Mouse (Mus musculus): ENCODE data around the gene Upk1b.
"Not testable (repeated sequence)": the region's sequence is repeated elsewhere in the genome, so short reads cannot be mapped to it uniquely, and the experiment has no call there.

The Upk1b gene

DNA sequence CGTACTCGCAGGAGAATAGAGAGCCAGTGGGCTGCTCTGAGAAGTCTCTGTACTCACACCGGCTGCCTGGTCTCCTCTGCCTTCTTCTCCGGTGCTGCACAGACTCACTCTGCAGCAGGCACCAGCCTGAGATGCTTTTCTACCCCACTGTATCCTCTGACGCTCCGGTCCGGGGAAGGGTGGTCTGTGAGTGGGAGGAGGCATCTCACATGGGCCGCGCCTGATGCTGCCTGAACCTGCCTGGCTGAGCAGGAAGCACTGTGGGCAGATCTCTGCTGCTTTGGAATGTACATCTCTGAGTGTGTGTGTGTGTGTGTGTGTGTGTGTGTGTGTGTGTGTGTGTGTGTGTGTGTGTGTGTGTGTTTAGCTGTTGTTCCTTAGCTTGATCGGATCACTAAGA, at the start of gene Upk1b:
Upk1b (minus strand) TSS at position 238 of the 400 bp plus-strand sequence.
- no peak for DNase-seq

- DNase-seq = no peak
Observed at GRCm38 (mm10) chr16:38828649-38829048, 28.5 kb upstream of the Upk1b start, which contains the start of gene 4930435E12Rik. 4930435E12Rik (minus strand) TSS chr16:38828749.

DNA sequence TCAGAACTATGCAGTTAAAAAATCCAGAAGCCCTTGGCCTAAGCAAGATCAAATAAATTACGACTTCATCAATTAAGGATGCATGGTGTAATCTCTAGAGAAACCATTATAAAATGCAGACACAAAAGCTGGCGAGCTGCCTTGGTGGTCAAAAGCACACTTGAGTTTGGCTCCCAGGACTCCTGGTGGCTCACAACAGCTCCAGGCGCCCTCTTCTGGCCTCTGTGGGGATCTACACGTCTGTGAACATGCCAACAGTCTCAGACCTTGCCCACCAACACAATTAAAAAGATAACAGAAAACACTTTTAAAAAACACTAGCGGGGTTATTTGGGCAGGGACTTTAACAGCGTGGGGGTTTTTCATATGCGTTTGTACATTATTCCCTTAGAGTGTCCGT, 12.4 kb upstream of the Upk1b start:
- peak; percentile 86 for DNase-seq

- no peak for DNase-seq
Observed at GRCm38 (mm10) chr16:38810196-38810595, 10.1 kb upstream of the Upk1b start.

- DNase-seq = not testable (repeated sequence)
Observed at GRCm38 (mm10) chr16:38807796-38808195, 7.7 kb upstream of the Upk1b start.

- no peak for DNase-seq
Observed at GRCm38 (mm10) chr16:38798957-38799450, 1.1 kb downstream of the Upk1b start.

DNA sequence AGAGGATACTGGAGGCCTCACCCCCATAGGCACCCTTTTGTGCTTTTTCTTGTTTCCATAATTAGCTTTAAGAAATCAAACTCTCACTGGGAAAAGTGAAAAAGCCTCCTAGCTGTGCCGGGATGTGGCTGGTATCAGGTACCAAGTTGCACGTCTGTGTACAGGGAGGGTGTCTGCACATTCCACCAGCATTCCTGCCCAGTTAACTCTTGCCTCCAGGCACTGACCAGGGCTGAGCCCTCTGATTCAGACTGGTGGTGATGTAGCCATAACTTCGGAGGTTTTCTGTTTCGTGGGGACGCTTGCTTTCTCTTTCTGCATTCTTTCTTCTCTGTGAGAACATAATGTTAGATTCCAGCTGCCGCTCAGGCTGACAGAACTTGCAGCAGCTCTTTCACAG, 7.0 kb downstream of the Upk1b start:
- DNase-seq = no peak

DNA sequence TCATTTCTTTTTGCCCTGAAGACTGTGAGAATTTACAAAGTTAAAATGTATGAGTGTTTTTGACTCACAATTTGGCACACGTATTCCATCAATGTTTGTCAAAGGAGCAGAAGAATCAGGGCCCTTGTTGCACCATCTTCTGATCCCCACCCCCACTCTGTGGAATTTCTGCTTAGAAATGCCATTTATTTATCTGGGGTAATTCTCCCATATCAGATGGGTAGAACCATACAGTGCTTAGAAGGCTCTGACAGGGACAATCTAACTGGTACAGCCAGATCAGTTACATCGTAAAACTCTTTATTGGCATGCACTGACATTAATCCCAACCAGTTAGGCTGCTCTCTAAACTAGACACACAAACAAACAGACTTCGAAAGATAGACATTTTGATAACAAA, 10.2 kb downstream of the Upk1b start:
- DNase-seq = no peak

- DNase-seq = no peak
Observed at GRCm38 (mm10) chr16:38789016-38789415, 11.1 kb downstream of the Upk1b start.

- DNase-seq = no peak
Observed at GRCm38 (mm10) chr16:38785301-38785700, 14.8 kb downstream of the Upk1b start.

DNA sequence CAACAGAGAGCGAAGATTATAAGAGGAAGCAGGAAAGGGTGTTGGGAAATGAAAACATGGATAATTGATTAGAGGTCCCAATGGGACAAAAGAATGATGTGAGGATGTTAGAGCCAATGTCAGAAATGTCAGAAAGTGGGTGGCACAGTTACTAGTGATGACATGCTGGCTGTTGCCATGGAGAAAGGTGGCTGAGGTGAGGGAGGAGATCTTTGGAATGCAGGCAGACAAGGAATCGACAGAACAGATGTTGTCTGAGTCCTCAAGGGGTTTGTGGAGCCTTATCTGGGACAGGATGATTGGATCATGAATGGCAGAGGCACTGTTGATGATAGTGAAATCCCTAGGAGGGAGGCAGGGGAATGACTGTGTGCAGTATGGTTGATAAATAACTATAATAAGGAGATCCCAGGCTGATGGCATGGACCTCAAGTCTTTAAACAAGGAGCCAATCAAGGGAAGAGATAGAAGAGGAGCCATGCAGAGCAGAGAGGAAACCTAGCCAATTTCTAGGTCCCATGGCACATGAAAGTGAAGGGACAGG, 17.5 kb downstream of the Upk1b start:
- no peak for DNase-seq

GRCm38 (mm10) chr16:38781946-38782345, 18.2 kb downstream of the Upk1b start:
- no peak for DNase-seq

- DNase-seq = no peak
Observed at GRCm38 (mm10) chr16:38780960-38781572, 19.1 kb downstream of the Upk1b start.

- DNase-seq = no peak
Observed at GRCm38 (mm10) chr16:38776342-38776741, 23.8 kb downstream of the Upk1b start.

DNA sequence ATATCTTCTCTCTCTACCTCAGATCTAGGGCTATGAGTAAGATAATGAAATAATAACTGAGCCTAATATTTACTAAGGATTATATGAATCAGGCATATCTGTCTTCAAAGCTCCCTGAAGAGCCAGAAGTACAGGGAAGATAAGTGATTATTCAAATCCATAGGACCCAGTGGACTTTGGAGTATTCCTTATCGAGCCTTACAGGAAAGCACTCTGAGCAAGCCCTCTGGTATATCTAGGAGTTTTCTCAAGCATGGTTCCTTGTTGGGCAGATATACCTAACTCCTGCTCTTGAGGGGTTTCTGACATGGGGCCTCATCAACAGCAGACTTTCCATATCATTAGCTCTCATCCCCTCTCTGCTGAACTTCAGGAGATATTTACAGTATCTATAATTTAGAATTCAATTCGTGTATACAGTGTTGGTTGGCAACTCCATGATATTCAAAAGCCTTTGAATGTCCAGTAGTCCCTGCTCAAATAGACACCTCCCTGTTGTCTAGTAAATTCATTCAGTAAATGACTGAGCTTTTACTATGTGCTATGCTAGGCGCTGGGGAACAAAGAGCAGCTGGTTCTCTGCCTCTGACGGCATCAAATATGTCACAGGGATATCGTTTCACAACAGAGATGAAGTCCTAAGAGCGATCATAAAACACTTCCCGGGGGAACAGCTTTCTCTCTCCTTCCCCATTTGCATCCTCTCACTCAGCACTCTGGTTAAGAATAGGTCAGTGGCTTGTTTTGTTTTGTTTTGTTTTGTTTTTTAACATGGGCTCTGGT, 25.0 kb downstream of the Upk1b start:
- peak; percentile 62 for DNase-seq

- peak; percentile 26 for DNase-seq
Observed at GRCm38 (mm10) chr16:38772906-38773496, 27.1 kb downstream of the Upk1b start.

DNA sequence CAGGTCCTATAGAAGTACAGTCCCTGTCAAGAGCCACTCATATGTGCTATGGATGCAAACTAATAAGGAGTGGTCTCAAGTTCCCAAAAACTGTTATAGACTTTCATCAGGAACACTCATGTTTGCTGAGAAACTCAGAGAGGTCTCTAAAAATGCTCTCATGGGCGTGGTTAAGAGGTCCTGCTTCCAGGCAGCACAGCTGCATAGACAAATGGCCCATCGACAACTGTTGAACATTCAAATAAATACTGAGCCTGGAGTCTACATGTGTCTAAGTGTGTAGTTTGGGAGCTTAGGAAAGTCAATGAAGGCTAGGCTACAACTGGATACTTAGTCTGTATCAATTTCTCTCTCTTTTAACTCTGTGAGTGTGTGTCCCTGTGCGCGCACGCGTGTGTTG, 29.0 kb downstream of the Upk1b start:
- DNase-seq = no peak

DNA sequence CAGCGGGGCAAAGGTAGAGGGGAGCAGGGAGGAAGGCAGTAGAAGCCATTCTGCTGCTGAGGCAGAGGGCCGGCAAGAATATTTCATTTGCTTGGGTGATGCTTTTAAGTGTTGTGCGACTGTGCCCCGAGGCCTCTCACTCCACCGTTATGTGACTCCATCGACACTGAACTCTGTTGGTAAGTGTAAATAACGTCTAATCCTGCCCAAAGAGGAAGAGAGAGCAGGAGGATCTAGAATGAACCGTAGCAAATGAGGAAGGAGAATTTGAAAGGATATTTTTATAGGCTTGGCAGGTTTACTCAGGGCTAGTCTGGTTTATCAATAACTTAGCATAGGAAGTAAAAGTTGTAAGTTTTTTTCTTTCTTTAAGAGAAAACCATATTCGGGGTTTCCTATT, 30.6 kb downstream of the Upk1b start:
- DNase-seq = no peak

- DNase-seq = no peak
Observed at GRCm38 (mm10) chr16:38768386-38768785, 31.7 kb downstream of the Upk1b start.

DNA sequence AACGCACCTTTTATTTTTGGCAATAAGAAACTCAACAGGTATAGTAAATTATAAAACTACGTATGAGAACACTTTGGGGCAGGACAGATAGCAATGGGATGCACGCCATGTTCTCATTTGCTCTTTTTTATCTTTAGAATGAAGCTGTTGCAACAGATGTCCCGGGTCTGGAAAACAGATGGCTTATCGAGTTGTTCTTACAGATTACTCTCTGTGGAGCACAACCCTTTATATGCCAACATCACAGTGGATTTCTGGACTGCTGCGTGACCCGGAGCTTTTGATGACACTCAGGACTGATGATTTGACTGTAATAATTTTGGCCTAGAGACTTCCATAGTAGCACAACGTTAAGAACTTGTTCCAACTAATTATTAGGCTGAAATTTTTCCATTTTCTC, 32.4 kb downstream of the Upk1b start:
- DNase-seq = no peak

DNA sequence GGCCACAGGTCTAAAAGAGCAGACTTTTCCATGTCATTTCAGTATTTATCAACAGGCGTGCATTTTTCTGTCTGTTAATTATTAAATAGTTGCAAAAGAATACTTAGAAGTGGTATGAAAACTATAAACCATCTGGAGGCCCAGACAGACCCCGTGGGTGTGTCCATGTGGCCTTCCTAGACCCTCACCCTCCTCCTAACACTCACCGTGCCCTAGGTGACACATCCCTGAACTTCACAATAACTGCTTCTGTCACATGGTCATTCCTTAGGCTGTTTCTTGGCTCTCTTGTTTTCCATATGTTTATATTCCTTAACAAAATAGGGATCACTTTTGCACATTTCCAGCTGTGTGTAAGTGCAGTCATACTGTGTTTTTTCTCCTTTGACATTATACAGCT, 33.5 kb downstream of the Upk1b start:
- DNase-seq = no peak

DNA sequence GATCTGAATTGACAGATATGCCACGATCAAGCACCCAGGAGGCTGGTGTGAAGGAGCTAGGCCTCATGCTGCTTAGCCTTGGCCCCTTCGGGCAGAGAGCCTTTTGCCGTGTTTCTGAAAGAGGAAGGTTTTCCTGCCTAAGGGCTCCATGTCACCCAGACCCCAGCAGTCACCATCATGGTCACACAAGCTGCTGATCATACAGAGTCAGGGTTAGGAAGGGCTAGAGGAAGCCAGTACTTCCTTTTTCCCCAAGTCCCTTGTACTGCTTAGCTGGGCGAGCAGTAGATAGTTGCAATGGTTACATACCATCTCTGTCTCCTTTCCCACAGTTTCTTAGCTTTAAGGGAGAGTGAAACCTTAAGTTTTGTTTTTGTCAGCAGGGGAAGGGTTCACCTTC, 36.6 kb downstream of the Upk1b start:
- no peak for DNase-seq

DNA sequence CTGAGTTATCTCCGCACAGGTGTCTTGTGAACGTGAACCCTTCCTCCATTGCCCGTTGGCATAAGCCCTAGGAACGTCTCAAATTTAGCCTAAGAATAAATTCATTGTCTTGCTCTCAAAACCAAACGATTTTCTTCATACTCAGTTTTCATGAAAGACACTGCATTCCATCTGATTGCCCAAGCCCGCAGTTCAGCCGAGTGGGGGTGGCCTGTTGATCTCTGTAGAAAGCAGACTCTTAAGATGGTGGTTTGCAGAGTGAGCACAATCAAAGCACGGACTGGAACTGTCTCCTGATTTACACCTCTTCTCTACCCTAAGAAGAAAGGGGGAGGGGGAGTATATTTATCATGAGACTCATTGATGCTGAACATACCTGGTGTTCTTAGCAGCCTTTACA, 37.7 kb downstream of the Upk1b start:
- DNase-seq = peak; percentile 32

DNA sequence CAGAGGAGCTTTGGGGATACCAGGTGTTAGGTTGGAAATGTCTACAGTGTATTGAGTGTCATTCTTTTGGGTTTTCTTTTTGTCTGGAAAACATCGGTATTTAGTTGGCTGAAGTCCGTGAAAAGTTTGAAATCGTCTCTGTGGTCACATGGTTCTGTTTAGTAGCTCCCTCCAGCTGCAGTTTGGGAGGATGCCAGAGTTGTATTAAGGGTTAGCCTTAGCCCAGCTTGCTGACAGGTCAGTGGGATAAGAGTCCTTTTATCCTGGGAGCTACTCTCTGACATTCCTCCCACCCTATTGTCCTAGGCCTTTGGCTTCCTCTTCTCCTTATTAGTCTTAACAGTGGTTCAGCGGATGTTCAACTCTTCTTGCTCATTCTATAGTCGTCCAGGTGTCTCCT, 38.2 kb downstream of the Upk1b start:
- DNase-seq = peak; percentile 33
